Mouse (Mus musculus) inflammation-experienced regulatory T-cells (primary cell): ENCODE data around the gene B230217C12Rik. TPM values are rescaled to one million over a fixed set of nuclear protein-coding genes. Genes with fewer than 3 reads are reported as not detected.

Source experiments
- polyA plus RNA-seq, 2 experiments: library from polyadenylated mRNA; unstranded; fragments of 100-300 nt; shearing (Covaris generic); gene quantifications; one replicate each; pipeline ENCODE4 v1.2.1; 2017

Gene B230217C12Rik
- polyA plus RNA-seq: 1 to 10 TPM in 1 of 2 experiments, under 1 TPM in 1; 0.91 to 1.3 TPM

DNA sequence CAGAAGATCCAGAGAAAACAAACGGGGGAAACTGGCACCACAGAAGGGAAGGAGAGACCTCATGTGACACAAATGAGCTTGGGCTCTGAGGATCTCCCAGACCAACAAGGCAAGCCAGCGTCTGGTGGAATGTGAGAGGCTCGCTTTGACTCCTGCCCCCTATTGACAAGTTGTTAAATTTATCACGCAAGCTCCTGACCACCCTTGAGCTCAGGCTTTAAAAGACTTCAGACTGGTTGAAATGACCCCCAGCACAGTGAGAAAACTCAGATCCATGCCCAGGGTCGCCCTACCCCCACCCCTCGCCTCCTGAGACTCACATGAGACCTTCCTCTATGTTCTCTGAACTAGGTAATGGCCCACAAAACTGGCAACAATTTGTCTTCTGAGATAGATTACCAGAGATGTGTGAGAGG is at the start of gene B230217C12Rik:
B230217C12Rik (plus strand) TSS at position 242 of the 416 bp plus-strand sequence.

DNA sequence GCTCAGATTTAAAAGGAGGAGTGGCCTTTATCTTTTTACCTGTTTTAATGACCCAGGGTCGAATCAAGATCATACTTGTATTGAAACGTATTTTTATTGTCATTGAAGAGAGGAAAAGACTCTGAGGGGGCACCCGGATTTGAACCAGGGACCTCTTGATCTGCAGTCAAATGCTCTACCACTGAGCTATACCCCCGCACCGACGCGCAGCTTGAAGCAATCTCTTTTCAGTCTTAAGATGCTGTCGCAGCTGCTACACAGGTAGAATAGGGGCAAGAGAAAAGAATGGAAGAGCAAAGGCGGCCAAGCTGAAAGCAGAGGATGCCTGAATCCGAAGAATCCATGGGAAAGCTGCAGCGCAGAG is 41.8 kb upstream of the B230217C12Rik start, which contains the start of gene Lasp1:
Lasp1 (plus strand) TSS at position 219 of the 364 bp plus-strand sequence.

DNA sequence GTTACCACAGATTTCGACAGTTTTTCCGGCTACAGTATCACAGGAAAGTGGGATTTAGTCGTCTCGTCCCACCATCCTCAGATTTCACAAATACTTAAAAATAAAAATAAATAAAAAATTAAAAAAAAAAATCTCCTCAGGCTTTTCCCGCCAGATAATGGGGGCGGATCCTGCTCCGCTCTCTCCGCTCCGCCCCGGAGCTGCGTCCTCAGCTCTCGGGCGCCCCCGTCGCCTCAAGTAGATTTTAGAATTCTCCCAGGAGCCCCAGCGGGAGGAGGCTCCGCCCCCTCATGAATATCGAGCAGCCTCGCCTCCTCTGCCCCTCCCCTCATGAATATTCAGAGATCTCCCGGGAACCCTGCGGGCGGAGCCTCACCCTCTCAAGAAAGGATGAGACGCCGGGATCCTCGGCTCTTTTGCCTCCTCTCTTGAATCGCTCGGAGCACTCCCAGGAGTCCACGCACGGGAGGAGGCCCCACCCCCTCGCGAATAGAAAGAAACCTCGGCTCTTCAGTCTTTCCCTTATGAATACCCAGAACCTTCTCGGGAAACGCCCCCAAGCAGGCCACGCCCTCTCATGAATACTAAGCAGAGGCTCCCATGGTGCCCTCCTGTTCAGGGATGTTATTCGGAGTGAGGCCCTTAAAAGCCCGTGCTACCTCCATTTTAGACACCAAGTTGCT is 43.5 kb downstream of the B230217C12Rik start, which contains the start of gene Fbxo47:
Fbxo47 (minus strand) TSS at position 237 of the 683 bp plus-strand sequence.

Other genes with a start within 250 kb of the B230217C12Rik start
- 10 to 100 TPM in 1 of 2 experiments, 1 to 10 TPM in 1; 6.1 to 11.7 TPM for gene Epop, start 211.1 kb upstream of the B230217C12Rik start, polyA plus RNA-seq
- 10 to 100 TPM; 10.0 to 13.1 TPM for gene Mllt6, start 177.4 kb upstream of the B230217C12Rik start, polyA plus RNA-seq
- gene Cisd3, start 155.0 kb upstream of the B230217C12Rik start, polyA plus RNA-seq: 10 to 100 TPM; 66.8 to 70.0 TPM
- gene Pcgf2, start 140.3 kb upstream of the B230217C12Rik start, polyA plus RNA-seq: 1 to 10 TPM; 2.3 to 2.8 TPM
- 100 to 1,000 TPM; 383 to 412 TPM for gene Psmb3, start 137.4 kb upstream of the B230217C12Rik start, polyA plus RNA-seq
- 1 to 10 TPM; 2.4 to 2.9 TPM for gene Pip4k2b, start 96.1 kb upstream of the B230217C12Rik start, polyA plus RNA-seq
- 10 to 100 TPM; 26.5 to 31.5 TPM for gene Cwc25, start 74.2 kb upstream of the B230217C12Rik start, polyA plus RNA-seq
- gene 1700001P01Rik, start 64.9 kb upstream of the B230217C12Rik start, polyA plus RNA-seq: not detected
- 100 to 1,000 TPM; 323 to 371 TPM for gene Rpl23, start 58.3 kb upstream of the B230217C12Rik start, polyA plus RNA-seq
- gene Lasp1, start 41.8 kb upstream of the B230217C12Rik start, polyA plus RNA-seq: 100 to 1,000 TPM; 175 to 203 TPM
- 1 to 10 TPM in 1 of 2 experiments, under 1 TPM in 1; 0.76 to 1.6 TPM for gene Fbxo47, start 43.4 kb downstream of the B230217C12Rik start, polyA plus RNA-seq
- 1 to 10 TPM; 2.5 to 2.8 TPM for gene Plxdc1, start 145.7 kb downstream of the B230217C12Rik start, polyA plus RNA-seq
- gene Arl5c, start 155.4 kb downstream of the B230217C12Rik start, polyA plus RNA-seq: 10 to 100 TPM; 61.8 to 75.6 TPM
- gene Cacnb1, start 182.3 kb downstream of the B230217C12Rik start, polyA plus RNA-seq: 10 to 100 TPM; 14.4 to 17.8 TPM
- 1,000 to 10,000 TPM; 1,296 to 1,506 TPM for gene Rpl19, start 185.9 kb downstream of the B230217C12Rik start, polyA plus RNA-seq
- gene Stac2, start 212.7 kb downstream of the B230217C12Rik start, polyA plus RNA-seq: under 1 TPM in 1 of 2 experiments, not detected in 1; 0.48 TPM